Mouse (Mus musculus) layer of hippocampus, postnatal 10 days (tissue): Measurements from ENCODE around the gene Cyp21a1. TPM values are rescaled to one million over a fixed set of nuclear protein-coding genes. Genes with fewer than 3 reads are reported as not detected.
A peak's percentile ranks its signal among the peaks of the same experiment; 100 is the strongest.
"Not testable (repeated sequence)": the region's sequence is repeated elsewhere in the genome, so short reads cannot be mapped to it uniquely, and the experiment has no call there.

Source experiments
- DNase-seq, 2 experiments: peaks; one replicate each; pipeline ENCODE4 v3.0.0; 2021; ENCODE audit warnings: low spot score in 2 of 2
- microRNA-seq, 2 experiments: library from miRNA; unstranded; fragments of <30 nt; microRNA quantifications; one replicate each; pipeline ENCODE4 v1.2.0; 2021
- total RNA-seq, 2 experiments: library from RNA; stranded (reverse); gene quantifications; 2 replicates each; pipeline ENCODE4 v1.2.3; 2021

Gene Cyp21a1
- total RNA-seq, 2 experiments from 2014 or later, result not detected

DNA sequence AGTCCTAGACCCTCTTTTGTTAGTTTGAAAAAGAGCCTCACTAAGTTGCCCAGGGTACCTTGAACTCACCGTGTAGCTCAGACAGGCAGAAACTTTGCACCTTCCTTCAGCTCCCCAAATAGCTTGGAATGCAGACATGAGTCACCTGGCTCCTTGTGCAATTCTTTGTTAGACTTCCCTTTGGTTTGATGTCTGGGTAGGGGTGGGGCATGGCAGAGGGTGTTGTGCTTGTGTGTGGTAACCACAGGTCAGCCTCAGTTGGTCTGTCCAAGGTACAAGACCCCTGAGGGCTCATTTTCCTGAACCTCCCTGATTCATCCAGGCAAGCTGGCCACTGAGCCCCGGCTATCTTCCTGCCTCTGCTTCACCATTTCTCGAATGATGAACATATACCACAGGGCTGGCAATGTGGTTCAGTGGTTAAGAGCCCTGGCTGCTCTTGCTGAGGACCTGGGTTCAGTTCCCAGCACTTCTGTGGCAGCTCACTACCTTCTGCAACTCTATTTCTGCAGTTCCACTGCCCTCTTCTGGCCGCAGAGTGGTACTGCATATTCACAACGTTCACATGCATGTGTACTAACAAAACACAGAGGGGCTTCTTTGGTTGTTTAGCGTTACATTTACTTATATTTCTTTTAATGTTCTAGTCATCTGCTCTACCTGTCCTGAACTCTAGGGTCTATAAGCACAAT lies 656 bp upstream of the Cyp21a1 start:
- DNase-seq, result no peak

DNA sequence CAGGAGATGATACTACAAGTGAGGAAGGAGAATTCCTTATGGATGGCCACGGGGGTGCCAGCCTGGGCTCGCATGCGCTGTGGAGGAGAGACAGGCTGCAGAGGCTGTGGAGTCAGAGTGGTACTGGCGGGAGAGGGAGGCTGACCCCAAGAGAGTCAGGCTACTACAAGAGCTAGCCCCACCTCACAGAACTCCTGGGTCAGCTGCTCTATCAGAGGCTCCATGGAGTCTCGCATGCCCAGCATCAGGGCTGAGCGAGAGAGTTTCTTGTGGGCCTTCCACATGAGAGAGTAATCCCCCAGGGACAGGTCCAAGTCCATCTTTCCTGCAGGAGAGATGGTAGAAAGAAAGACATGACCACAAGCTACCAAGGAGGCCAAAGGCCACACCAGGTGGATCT lies 994 bp downstream of the Cyp21a1 start:
- DNase-seq, result not testable (repeated sequence)

DNA sequence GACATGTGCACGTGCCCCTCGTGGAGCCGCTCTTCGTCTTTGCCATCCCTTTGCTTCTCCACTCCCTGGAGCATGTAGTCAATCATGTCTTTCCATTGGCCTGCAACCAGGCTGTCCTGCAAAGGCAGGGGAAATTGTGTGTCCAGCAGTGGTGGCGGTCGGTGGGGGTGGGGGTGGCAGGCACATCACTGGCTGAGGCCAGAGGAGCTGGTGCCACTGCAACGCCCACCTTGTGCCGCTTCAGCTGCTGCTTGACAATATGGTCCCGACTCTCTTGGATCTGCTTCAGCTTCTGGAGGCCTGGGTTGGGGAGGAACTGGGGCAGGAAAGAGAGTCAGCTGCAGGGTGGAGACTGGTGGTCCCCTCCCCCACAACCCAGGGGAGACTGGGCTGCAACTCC lies 1.6 kb downstream of the Cyp21a1 start:
- DNase-seq, result not testable (repeated sequence)

DNA sequence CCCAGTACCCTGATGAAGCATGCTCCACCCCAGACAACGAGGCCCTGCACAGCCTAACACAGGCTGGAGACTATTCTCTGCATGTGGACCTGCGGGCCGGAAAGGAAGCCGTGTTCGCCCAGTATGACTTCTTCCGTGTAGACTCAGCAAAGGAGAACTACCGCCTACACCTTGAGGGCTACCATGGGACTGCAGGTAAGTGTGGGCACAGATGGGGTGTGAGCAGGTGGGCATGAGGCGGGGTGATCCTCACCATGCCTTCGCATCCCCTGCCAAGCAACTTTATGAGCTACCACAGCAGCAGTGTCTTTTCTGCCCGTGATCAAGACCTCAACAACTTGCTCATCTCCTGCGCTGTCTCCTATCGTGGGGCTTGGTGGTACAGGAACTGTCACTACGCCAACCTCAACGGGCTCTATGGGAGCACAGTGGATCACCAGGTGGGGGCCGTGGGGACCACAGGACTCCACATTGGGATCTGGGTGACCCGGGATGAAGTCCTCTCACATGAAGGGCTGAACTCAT lies 3.5 kb downstream of the Cyp21a1 start:
- DNase-seq, result not testable (repeated sequence)

DNA sequence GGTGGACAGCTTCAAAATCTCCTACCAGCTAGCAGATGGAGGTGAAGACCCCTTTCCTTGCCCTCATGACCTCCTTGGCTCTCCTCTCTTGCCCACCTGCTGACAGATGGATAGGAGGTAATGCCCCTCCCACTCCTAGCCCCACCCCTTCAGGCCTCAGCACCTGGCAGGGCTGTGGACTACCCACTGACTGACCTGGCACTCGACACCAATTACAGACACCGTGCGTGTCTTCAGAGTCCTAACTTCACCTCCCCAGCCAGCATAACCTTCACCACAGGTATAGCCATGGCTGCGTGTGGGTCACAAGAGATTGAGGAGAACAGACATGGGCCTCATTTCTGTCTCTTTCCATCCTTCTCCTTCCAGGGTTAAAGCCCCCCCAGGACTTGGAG lies 4.8 kb downstream of the Cyp21a1 start:
- no peak for DNase-seq

DNA sequence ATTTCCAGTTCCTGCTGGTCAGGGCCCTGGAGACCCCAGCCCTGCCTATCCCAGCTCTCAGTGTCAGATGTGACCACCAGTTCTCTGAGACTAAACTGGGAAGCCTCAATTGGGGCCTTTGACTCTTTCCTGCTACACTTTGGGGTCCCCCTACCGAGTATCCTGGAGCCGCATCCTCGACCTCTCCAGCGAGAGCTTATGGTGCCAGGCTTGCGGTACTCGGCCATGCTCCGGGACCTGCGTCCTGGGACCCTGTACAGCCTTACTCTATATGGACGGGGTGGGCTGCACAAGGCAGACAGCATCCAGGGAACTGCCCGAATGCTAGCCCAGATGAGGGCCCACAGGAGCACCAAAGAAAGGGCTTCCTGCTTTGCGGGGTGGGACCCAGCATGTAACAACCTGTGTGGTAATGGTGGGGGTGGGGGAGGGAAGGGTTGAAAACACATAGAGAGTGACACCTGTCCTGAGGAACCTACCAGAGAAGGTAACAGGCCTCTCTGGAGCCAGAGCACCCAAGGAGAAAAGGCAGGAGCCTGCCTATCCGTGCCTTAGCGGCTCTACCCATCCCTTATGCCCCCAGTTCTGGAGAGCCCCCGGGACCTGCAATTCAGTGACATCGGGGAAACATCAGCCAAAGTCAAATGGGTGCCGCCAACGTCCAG lies 5.4 kb downstream of the Cyp21a1 start:
- no peak for DNase-seq

DNA sequence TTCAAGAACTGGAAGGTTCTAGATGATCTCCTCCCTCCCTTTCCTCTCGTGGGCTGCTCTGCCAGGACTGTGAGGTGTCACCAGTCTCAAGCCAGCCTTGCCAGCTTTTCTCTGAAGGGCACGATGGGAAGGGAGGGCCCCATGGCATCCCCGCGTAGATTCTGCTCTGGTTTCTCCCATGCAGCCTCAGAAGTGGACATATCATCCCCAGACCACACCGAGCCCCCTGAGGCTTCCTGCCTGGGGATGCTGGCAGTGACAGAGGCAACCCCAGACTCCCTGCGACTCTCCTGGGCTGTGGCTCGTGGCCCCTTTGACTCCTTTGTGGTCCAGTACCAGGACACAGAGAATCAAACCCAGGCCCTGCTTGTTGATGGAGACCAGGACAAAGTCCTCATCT lies 6.3 kb downstream of the Cyp21a1 start:
- not testable (repeated sequence) for DNase-seq

DNA sequence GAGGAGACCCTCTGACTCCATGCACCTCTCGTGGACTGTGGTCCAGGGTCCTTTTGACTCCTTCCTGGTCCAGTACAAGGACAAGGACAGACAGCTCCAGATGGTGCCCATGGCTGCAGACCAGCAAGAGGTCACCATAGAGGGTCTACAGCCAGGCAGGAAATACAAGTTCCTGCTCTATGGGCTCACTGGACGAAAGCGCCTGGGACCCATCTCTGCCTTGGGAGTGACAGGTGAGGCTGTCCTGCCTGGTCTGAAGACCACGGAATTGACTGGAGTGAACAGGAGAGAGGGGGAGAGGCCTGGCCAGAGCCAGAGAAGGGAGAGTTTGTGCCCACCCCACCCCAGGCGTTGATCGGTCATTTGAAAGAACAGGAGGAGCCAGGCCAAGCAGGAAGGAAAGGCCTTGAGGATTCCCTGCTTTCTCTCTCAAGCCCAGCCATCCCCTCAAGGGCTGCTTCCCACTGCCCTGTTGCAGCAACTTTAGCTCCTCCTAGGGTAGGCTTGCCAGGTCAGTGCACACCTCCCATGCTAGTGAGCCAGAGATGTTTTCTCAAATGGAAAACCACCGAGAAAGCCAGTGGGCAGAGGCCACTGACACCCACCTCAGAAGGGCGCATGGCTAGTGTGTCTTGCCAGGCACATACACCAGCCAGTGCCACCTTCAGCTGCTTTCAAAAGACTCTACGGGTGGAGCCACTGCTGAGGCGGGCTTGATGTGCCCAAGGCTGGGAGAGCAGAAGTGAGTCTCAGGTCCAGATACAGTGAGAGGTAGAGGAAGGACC lies 7.0 kb downstream of the Cyp21a1 start:
- DNase-seq, result not testable (repeated sequence)

DNA sequence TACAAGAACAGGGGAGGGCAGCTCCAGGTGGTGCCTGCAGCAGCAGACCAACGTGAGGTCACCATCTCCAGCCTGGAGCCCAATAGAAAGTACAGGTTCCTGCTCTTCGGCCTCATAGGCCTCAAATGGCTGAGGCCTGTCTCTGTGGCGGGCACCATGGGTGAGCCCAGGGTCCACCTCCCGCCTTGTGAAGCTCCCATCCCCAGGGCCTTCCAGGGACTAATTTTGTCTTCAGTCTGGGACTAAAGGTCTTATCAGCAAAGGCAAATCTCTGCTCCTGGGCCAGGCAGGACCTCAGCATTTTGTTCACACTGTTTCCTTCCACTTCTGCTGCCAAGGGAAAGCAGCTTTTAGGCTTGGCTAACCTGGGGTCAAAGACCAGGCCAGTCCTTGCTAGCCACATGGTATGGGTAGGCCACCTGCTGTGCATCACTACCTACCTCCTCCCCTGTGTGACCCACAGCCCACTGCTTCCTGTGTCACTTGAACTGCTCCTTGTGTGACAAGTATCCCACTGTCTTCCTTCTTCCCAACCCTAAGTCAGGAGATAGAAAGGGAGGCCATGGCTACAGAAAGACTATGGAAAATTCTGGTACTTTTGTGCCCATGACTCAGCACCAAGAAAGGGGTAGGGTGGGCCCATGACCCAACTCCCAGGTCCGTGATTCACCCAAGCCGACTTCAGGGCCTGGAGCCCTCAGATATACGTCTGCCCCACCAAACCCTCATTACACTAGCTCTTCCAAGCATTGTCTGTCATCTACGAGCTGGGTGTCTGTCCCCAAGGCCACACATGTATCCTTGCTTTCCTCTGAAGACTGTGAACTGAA lies 7.8 kb downstream of the Cyp21a1 start:
- no peak for DNase-seq

DNA sequence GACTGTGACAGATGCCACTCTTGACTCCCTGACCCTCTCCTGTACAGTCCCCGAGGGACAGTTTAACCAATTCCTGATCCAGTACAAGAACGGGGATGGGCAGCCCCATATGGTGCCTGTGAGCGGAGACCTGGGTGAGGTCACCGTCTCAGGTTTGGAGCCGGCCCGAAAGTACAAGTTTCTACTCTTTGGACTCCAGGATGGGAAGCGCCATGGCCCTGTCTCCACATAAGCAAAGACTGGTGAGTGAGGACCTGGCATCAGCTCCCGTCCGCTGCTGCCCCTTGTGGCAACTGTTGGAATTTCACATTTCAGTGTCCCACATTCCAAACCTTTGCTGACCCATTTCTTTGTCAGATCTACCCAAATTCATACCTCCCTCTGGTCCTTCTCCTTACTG lies 8.7 kb downstream of the Cyp21a1 start:
- DNase-seq, result peak; percentile 54 to 58

DNA sequence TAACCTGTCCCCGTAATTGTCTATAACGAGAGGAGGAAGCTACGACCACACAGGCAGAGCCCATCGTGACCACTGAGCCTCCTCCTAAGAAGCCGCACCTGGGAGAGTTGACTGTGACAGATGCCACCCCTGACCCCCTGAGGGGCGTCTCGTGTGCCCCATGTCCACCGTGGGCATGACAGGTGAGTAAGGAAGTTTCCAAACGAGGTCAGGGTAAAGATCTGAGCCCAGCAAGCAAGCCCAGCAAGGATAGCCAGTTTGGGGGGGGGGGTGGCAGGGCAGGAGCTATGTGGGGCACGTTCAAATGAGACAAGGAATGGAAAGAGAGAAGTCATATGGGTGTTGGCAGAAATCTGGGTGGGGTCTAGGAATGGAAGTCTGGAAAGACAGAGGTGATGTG lies 9.3 kb downstream of the Cyp21a1 start:
- no peak for DNase-seq

DNA sequence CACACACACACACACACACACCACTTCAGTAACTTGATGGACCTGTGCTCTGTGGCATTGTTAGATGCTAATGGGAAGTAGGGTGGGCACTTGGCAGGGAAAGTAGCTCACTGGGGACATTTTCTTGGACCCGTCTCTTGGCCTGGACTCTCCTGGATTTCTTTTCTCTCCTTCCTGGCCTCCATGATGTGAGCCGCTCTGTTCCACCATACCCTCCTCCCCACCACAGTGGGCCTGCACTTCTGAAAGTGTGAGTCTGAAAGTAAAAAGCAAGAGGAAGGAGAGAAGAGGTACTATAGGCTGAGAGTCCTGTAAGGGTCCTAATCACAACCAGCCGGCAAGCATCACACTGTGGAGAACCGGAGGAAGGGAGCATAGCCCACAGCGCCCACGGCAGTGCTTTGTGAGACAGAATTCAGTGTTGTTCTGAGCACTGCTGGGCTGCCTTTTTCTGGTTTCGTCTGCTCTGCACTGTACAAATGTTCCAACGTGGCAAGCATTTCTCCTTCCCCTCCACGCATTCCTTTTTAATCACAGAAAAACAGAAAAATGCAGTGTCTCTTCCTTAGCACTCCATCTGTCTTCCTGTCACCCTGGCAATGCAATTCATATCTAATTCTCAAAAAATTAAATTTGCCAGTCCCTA lies 26.6 kb downstream of the Cyp21a1 start:
- peak; percentile 39 to 49 for DNase-seq

DNA sequence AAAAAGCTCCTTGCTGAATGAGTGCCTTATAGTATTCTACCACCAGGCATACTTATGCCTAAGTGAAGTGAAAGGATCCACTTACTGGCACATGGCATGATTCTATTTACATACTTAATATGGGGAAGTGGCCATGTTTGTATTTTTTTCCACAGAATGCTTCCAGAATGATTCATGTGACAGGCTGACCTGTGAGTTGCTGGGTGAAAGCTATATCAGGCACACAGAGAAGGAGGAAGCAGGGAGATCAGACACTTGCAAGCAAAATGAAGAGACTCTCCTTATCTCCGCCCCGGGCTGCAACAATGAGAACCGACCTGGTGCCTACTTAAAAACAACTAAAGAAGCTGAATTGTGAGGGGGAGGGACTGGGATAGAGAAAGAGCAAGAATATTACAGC lies 42.9 kb downstream of the Cyp21a1 start:
- no peak for DNase-seq

Small RNA genes within 50 kb of the gene (microRNA-seq; reads per million reads assigned to microRNA genes)
- gene Gm27471, result 0 reads per million in 2 experiments
- 2.5 to 3.7 reads per million in 2 experiments for gene Mir6970
- gene Mir6971, result 4.7 reads per million in 2 experiments

Other genes starting within 250 kb of the Cyp21a1 start
- gene Notch4, start 240.3 kb downstream of the Cyp21a1 start, total RNA-seq, result 10 to 100 TPM; 12.9 to 13.0 TPM
- gene Gpsm3, start 214.8 kb downstream of the Cyp21a1 start, total RNA-seq, result 1 to 10 TPM; 2.3 to 4.3 TPM
- 10 to 100 TPM; 36.0 to 40.1 TPM for gene Pbx2, start 213.3 kb downstream of the Cyp21a1 start, total RNA-seq
- 1 to 10 TPM; 1.2 to 2.4 TPM for gene Ager, start 206.7 kb downstream of the Cyp21a1 start, total RNA-seq
- 100 to 1,000 TPM in 1 of 2 experiments, 10 to 100 TPM in 1; 96.4 to 102 TPM for gene Rnf5, start 200.9 kb downstream of the Cyp21a1 start, total RNA-seq
- gene Agpat1, start 200.3 kb downstream of the Cyp21a1 start, total RNA-seq, result 100 to 1,000 TPM; 164 to 172 TPM
- 1 to 10 TPM; 6.0 to 7.0 TPM for gene Egfl8, start 188.6 kb downstream of the Cyp21a1 start, total RNA-seq
- gene Ppt2, start 176.1 kb downstream of the Cyp21a1 start, total RNA-seq, result 10 to 100 TPM; 32.9 to 34.1 TPM
- gene Prrt1, start 175.0 kb downstream of the Cyp21a1 start, total RNA-seq, result 100 to 1,000 TPM; 231 to 238 TPM
- 10 to 100 TPM; 11.8 to 14.8 TPM for gene Fkbpl, start 159.8 kb downstream of the Cyp21a1 start, total RNA-seq
- gene Atf6b, start 157.4 kb downstream of the Cyp21a1 start, total RNA-seq, result 10 to 100 TPM; 75.8 to 78.6 TPM
- 1 to 10 TPM; 4.1 to 4.7 TPM for gene Tnxb, start 134.0 kb downstream of the Cyp21a1 start, total RNA-seq
- gene C4b, start 60.7 kb downstream of the Cyp21a1 start, total RNA-seq, result 1 to 10 TPM; 8.7 to 9.6 TPM
- 10 to 100 TPM; 63.6 to 64.2 TPM for gene Stk19, start 32.4 kb upstream of the Cyp21a1 start, total RNA-seq
- 10 to 100 TPM; 36.1 to 39.9 TPM for gene Dxo, start 32.5 kb upstream of the Cyp21a1 start, total RNA-seq
- gene Skiv2l, start 45.6 kb upstream of the Cyp21a1 start, total RNA-seq, result 10 to 100 TPM; 71.4 to 74.8 TPM
- 10 to 100 TPM; 30.2 to 38.5 TPM for gene Nelfe, start 45.8 kb upstream of the Cyp21a1 start, total RNA-seq
- gene Cfb, start 58.0 kb upstream of the Cyp21a1 start, total RNA-seq, result not detected
- 10 to 100 TPM in 1 of 2 experiments, 1 to 10 TPM in 1; 9.8 to 10.0 TPM for gene Zbtb12, start 74.9 kb upstream of the Cyp21a1 start, total RNA-seq
- gene Gm20547, start 77.5 kb upstream of the Cyp21a1 start, total RNA-seq, result under 1 TPM in 1 of 2 experiments, not detected in 1; 0.20 TPM
- 1 to 10 TPM; 1.3 to 1.4 TPM for gene C2, start 93.7 kb upstream of the Cyp21a1 start, total RNA-seq
- 100 to 1,000 TPM; 174 to 175 TPM for gene Ehmt2, start 93.9 kb upstream of the Cyp21a1 start, total RNA-seq
- gene Slc44a4, start 109.9 kb upstream of the Cyp21a1 start, total RNA-seq, result under 1 TPM; 0.16 to 0.20 TPM
- gene Neu1, start 126.7 kb upstream of the Cyp21a1 start, total RNA-seq, result 10 to 100 TPM; 23.6 to 24.4 TPM
- gene Hspa1b, start 154.7 kb upstream of the Cyp21a1 start, total RNA-seq, result 1 to 10 TPM; 4.3 to 5.3 TPM
- gene Gm20481, start 165.4 kb upstream of the Cyp21a1 start, total RNA-seq, result not detected
- gene Hspa1a, start 167.6 kb upstream of the Cyp21a1 start, total RNA-seq, result 1 to 10 TPM; 6.8 to 8.7 TPM
- under 1 TPM; 0.30 to 0.38 TPM for gene Hspa1l, start 168.1 kb upstream of the Cyp21a1 start, total RNA-seq
- 10 to 100 TPM; 24.2 to 25.9 TPM for gene Lsm2, start 177.3 kb upstream of the Cyp21a1 start, total RNA-seq
- gene Vars, start 196.4 kb upstream of the Cyp21a1 start, total RNA-seq, result 10 to 100 TPM; 56.3 to 62.1 TPM
- gene Vwa7, start 212.0 kb upstream of the Cyp21a1 start, total RNA-seq, result under 1 TPM; 0.16 to 0.30 TPM
- 1 to 10 TPM in 1 of 2 experiments, under 1 TPM in 1; 0.53 to 1.4 TPM for gene Sapcd1, start 223.5 kb upstream of the Cyp21a1 start, total RNA-seq
- gene Msh5, start 242.2 kb upstream of the Cyp21a1 start, total RNA-seq, result 1 to 10 TPM in 1 of 2 experiments, under 1 TPM in 1; 0.91 to 1.4 TPM
- 10 to 100 TPM; 19.3 to 19.6 TPM for gene Clic1, start 245.4 kb upstream of the Cyp21a1 start, total RNA-seq